Mouse (Mus musculus): ENCODE data around the gene Uba1y. TPM values are rescaled to one million over a fixed set of nuclear protein-coding genes. Genes with fewer than 3 reads are reported as not detected.
A peak's percentile ranks its signal among the peaks of the same experiment; 100 is the strongest.
"Not testable (repeated sequence)": the region's sequence is repeated elsewhere in the genome, so short reads cannot be mapped to it uniquely, and the experiment has no call there.

Uba1y gene
- total RNA-seq (2021): not detected
- long read RNA-seq, experiment 1: 0 reads
- long read RNA-seq, experiment 2: 0 reads

DNA sequence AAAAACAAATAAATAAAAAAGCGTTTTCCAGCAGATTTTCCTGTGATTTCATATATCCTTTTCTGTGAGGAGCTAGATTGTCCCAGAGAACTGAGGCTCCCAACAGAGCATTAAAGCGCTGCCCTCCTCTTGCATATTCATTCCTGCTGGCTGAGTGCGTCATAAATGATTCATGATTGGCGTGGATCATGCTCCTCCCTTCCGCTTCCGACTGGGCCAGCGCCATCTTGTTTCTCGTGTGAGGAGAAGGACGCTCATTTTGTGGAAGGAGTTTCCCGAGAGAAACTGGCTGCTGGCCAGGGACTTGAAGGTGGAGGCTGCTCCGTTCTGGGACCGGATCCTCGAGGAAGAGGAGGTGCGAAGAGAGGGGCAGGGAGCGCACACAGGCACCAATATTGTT lies at the start of gene Uba1y:
Gene Uba1y, plus strand, starts transcription at position 254 of the 400 bp plus-strand sequence.
- no peak for DNase-seq
- intact Hi-C loops (cut with DNase I): no loop called here

DNA sequence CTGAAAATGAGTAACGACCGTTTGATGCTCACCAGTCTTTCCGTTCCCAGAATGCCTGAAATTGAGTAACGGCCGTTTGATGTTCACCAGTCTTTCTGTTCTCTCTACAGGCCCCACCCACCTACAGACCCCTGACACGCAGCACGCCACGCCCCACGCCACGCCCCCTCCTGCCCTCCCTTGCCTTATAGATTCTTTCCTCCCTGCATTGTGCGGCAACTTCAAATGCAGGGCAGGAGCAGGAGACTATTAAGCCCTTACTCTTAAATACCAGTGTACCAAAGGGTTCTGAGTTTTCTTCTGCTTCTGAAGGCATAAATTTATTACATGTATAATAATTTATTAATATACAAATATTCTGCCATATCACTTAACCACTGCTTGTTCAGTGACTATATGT lies 21.1 kb upstream of the Uba1y start, which contains the start of gene Zfy1:
Gene Zfy1, minus strand, starts transcription at position 101 of the 400 bp plus-strand sequence.
- intact Hi-C loops (cut with DNase I): not testable (repeated sequence)

DNA sequence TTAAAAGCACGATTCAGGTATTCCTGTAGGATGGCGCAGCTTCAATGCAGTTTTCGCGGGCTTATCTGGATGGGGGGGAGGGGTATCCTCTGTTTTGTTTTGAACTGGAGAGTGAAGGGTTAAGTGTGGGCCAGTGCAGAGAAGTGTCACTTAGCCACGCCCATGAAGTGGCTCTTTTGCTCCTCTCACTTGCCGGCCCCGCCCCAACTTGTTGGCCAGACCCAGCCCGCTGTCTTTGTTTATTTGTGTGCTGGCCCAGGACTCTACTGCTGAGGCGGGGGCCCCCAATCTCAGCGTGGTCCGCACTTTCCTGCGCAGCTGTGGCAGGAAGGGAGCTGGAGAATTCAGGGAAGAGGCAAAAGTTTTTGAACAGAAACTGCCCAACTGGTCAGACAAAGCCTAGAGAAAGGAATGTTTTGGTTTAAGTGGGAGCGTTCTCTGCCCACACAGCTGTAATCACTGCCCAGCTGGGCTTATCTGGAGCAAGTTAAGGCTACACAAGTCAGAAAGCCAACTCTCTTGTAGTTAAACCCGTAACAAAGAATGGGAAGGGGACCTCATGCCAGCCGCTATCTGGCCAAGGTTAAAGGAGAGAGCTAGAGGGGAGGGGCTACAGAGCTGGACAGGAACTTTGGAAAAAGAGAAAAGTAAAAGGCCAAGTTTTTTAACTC lies 9.3 kb upstream of the Uba1y start:
- DNase-seq: peak in 1 of 2 experiments; percentile 14
- intact Hi-C loops (cut with DNase I): no loop called here

More for the DNA sequence above, 21.1 kb upstream of the Uba1y start, which contains the start of gene Zfy1:
- not testable (repeated sequence) for DNase-seq

DNA sequence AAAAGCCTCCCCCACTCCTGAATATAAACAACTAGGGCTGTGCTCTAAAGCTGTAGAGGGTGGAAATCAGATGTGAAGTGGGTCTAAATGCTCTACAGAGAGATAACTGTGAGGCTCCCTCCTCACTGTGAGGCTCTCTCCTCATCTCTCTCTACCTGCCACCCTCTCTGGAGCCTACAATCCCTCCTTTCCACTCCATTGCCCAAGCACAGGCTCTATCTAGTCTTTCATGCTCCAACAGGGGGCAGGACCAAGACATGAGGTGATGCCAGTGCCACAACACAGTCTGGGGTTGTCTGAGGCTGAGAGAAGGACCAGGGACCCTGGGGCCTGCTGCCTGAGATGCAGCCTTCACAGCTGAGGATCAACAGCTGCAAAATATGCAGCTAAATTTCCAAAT lies 54.0 kb downstream of the Uba1y start:
- no peak for DNase-seq
- intact Hi-C loops (cut with DNase I): no loop called here

DNA sequence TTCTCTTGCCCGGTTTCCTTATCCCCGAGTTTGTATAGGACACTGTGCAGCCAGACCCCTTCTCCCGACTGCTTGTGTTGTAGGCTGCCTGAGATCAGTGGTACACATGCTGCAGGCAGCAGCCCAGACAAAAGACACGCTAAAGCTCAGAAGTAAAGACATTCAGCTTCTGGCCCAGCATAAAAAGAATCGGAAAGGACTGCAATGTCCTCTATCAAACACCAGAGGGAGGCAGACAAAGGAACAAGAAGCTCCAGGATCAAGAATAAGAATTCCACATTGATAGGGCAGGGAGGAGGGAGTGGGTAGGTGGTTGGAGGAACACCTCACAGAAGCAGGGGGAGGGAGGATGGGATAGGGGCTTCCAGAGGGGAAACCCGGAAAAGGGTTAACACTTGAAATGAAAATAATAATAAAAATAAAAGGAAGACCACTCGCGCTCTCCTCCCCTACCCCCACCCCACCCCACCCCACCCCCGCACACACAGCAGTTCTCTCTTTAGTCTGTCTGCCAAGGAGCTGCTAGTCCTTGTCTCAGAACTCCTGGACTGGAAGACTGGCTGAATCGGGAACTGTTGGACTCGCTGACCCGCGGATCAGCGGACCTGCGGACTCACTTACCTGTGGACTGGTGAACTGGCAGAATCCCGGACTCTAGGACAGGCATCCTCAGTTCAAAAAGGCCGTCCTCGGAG lies 54.6 kb downstream of the Uba1y start:
- intact Hi-C loops (cut with DNase I): no loop called here
- no peak for DNase-seq

Other genes with a start within 250 kb of the Uba1y start
- gene Zfy1, start 21.2 kb upstream of the Uba1y start, total RNA-seq (2021): not detected
- 1 to 10 TPM in 1 of 2 experiments, not detected in 1; 8.2 TPM for gene Kdm5d, start 79.1 kb downstream of the Uba1y start, total RNA-seq (2021)
- 10 to 100 TPM in 1 of 2 experiments, not detected in 1; 39.9 TPM for gene Eif2s3y, start 191.9 kb downstream of the Uba1y start, total RNA-seq (2021)

All from gastrocnemius, postnatal 36 days (tissue).